Mouse (Mus musculus) frontal cortex, postnatal 10 days (tissue): ENCODE results near the gene Pramef6.
"Not testable (repeated sequence)": the region's sequence is repeated elsewhere in the genome, so short reads cannot be mapped to it uniquely, and the experiment has no call there.

Experiments
- DNase-seq, 2 experiments: peaks; one replicate each; pipeline ENCODE4 v3.0.0; 2022; ENCODE audit warnings: low spot score in 2 of 2, mixed read lengths in 1 of 2

Pramef6 gene

DNA sequence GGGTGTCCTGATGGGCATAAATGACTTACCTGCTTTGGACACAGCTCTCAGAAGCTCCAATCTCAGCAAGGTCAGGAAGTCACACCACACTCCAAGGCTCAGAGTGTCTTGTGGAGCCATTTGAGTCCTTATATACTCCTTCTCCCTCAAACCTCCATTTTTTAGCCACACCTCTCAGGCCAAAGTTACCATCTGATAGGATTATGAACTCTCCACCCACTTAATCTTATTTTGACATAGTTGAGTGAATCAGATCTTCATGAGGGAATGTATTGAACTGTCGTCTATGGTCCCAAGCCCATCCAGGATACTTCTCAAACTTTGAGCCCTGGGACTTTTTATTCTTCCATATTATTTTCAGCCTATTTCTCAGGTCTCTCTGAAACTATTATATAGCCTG, at the start of gene Pramef6:
Gene Pramef6, minus strand, starts transcription at position 101 of the 400 bp plus-strand sequence.
- not testable (repeated sequence) for DNase-seq

DNA sequence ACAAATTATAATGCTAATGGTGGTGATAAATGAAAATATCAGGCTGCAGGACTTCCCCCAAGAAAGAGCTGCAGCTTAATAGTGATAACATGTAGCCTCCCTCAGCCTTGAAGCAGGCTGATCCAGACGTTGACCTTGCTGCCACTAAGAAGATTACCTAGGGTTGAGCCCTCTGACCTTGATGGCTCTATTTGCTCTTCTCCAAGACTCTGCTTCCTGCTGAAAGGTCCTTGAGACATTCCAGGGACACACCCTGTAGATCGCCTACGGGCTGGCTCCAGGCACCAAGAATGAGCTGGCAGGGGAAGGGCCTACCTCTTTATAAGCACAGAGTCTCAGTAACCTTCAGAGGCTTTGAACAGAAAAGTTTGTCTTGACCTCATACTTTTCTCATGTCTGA, 5.8 kb downstream of the Pramef6 start:
- DNase-seq = not testable (repeated sequence)

DNA sequence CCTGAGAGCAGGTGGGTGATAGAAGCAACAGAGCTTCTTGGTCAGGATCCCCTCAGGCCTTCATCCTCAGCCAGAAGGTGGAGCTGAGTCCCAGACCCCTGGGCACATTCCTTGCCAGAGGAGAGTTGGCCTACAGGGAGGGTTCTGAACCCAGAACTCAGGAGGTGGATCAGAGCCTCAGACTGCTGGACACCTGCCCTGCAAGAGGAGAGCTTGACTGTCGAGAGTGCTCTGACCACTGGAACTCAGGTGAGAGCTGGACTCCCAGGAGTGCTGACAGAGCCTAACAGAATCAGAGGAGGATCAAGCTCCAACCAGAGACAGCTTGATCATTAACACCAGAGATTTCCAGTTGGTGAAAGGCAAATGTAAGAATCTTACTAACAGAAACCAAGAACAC, 17.8 kb downstream of the Pramef6 start:
- DNase-seq = not testable (repeated sequence)

DNA sequence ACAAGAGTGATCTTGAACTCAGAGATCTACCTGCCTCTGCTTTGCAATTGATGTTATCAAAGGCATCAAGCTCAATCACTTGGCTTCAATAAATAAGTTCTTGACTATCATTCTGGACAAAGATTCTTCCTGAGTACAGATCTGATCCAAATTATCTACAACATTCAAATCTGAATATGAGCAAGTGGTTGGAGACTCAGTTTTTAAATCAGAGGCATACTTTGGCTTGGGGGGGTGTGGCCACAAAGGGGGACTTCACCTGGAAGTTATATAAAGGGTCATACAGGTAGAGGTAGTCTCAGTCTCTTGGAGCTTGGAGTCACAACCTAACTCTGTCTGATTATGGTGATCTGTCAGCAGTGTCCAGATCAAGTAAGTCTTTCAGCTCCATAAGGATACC, 54.0 kb downstream of the Pramef6 start, which contains the start of gene Gm13103:
Gene Gm13103, plus strand, starts transcription at position 301 of the 400 bp plus-strand sequence.
- not testable (repeated sequence) for DNase-seq
